Mouse (Mus musculus): ENCODE data around the gene Ccdc73.

Gene Ccdc73

GRCm38 (mm10) chr2:105030505-105030904, 162.9 kb downstream of the Ccdc73 start:
- no peak for DNase-seq

GRCm38 (mm10) chr2:105034084-105034483, 166.5 kb downstream of the Ccdc73 start:
- no peak for DNase-seq

GRCm38 (mm10) chr2:105035985-105036384, 168.4 kb downstream of the Ccdc73 start:
- no peak for DNase-seq

- no peak for DNase-seq
These were observed 168.9 kb downstream of the Ccdc73 start for GRCm38 (mm10) chr2:105036401-105037070.

- DNase-seq = no peak
These were observed 170.5 kb downstream of the Ccdc73 start for GRCm38 (mm10) chr2:105037956-105038569.

GRCm38 (mm10) chr2:105038879-105039278, 171.3 kb downstream of the Ccdc73 start:
- DNase-seq = no peak

GRCm38 (mm10) chr2:105040859-105041258, 173.3 kb downstream of the Ccdc73 start:
- no peak for DNase-seq

GRCm38 (mm10) chr2:105043152-105043551, 175.5 kb downstream of the Ccdc73 start:
- DNase-seq = peak in 1 of 2 experiments; percentile 14

GRCm38 (mm10) chr2:105048301-105048700, 180.7 kb downstream of the Ccdc73 start:
- no peak for DNase-seq

- DNase-seq = no peak
These were observed 187.9 kb downstream of the Ccdc73 start for GRCm38 (mm10) chr2:105055529-105055928.

- no peak for DNase-seq
These were observed 191.0 kb downstream of the Ccdc73 start for GRCm38 (mm10) chr2:105058577-105059116.

- no peak for DNase-seq
These were observed 195.3 kb downstream of the Ccdc73 start for GRCm38 (mm10) chr2:105062741-105063372.

Data from kidney, adult 8-10 months (tissue).